Mouse (Mus musculus) bone marrow macrophage, adult 2 months (primary cell): ENCODE measurements around the gene Itga1.

Experiments
- CTCF ChIP-seq: IDR thresholded peaks from 2 replicates; pipeline ENCODE4 v1.5.1; 2012; ENCODE audit warnings: low read depth, mild to moderate bottlenecking, low read length, moderate library complexity
- POLR2A ChIP-seq: IDR thresholded peaks from 2 replicates; pipeline ENCODE4 v1.6.1; 2012; ENCODE audit warnings: mild to moderate bottlenecking, low read depth, low read length, borderline replicate concordance

- TF ChIP-seq CTCF (no peak), POLR2A (no peak)
Measured at GRCm38 (mm10) chr13:115067968-115068330, 33.8 kb downstream of the Itga1 start.
